Mouse (Mus musculus): ENCODE measurements at regions not wholly inside any gene's neighbourhood (a gene's known extent, or its start where the extent isn't known, plus 50 kb on each side); places are given as distances from the start of the nearest gene placed in this dataset.

DNA sequence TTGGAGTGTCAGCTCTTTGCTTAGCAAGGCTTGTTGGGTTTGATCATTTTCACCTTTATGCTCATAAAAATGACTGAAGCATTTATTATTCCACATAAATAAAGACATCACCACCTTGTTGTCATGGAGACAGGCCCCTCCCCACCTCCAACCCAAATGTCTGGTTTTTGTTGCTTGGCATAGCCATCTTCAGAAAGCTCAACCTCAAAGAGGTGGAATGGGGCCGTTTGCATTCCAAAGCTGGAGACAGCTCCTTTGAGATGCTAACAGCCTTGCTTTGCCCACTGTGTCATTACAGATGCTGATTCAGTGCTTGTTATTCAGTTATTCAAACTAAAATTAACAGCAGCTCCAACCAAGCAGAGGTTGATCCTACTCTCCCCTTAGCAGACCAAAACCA lies 51.9 kb upstream of the Lgalsl start:
- ChIA-PET CTCF (interaction anchor here (0.5 to 1.5 kb wide), 4 partner anchors 14 to 620 kb away, joined by 3 to 4 read pairs (median 3); no protein-coding TSS in a partner anchor), POLR2A (interaction anchor here in 3 of 4 experiments (0.7 to 4.4 kb wide), 9 partner anchors 9 to 1464 kb away, joined by 3 to 28 read pairs (median 5); no protein-coding TSS in a partner anchor)

DNA sequence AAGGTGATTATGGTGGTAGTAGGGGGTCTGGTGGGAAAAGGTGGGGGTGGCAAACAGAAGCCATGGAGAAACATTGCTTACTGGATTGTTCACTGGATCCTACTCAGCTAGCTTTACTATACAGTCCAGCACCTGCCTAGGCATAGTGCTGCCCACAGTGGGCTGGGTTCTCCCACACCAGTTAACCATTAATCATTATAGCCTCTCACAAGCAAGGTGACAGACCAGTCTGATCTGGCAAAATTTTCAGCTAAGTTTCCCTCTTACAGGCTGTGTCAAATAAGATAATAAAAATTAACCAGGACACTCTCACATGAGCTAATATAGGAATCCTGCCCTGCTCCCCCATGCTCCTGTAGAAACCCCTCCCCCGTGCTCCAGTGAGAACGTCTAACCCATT lies 53.1 kb upstream of the Lgalsl start:
- ChIA-PET POLR2A (interaction anchor here in 3 of 4 experiments (0.9 to 4.4 kb wide), 7 partner anchors 7 to 56 kb away, joined by 3 to 28 read pairs (median 5); no protein-coding TSS in a partner anchor), CTCF (interaction anchor here in 1 of 4 experiments (1.5 kb wide), 1 partner anchor 621 kb away, joined by 3 read pairs; no protein-coding TSS in a partner anchor)

DNA sequence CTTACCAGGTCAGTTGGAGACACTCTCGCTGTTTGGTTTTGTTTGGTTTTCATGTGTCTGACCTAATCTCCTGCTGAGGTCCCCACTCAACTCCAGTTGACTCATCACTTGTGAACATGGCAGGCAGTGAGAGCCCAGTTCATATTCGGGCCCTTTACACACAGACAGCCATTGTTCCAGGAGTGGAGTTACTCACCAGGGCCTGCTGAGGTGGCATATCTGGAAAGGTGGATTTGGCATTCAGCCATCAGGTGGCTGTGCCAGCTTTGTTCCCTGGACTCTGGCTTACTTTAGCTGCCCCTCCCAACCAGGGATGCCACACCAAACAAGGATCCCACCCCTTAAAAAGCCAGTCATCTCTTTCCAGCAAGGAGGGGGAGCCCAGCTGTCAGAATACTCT lies 56.2 kb upstream of the Lgalsl start:
- ChIA-PET POLR2A (interaction anchor here in 1 of 4 experiments (1.9 kb wide), 1 partner anchor 27 kb away, joined by 5 read pairs; no protein-coding TSS in a partner anchor), CTCF (no interaction called here)

DNA sequence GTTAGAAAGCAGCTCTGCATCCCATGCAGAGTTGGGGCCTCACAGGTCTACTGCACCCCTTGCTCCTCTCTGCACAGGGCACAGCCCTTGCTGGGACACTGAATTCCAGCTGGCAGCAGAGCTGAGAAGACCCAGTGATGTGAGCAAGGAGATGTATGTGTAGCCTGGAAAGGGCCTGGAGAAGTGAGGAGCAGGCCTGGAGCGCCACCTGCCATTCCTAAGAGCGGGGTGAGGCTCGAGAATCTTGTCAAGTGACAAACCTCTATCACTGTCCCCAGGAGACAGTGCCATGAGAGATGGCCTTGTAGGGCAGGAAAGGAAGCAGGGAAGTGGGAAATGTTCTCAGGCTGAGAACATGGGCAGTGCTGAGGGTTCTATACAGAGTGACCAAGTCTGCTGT lies 59.6 kb upstream of the Lgalsl start:
- ChIA-PET CTCF (interaction anchor here in 2 of 4 experiments (0.8 to 1.5 kb wide), 2 partner anchors 96 kb away, joined by 3 to 11 read pairs; no protein-coding TSS in a partner anchor), POLR2A (interaction anchor here in 1 of 4 experiments (0.6 to 1.9 kb wide), 2 partner anchors 7 to 26 kb away, joined by 3 to 5 read pairs; no protein-coding TSS in a partner anchor)

DNA sequence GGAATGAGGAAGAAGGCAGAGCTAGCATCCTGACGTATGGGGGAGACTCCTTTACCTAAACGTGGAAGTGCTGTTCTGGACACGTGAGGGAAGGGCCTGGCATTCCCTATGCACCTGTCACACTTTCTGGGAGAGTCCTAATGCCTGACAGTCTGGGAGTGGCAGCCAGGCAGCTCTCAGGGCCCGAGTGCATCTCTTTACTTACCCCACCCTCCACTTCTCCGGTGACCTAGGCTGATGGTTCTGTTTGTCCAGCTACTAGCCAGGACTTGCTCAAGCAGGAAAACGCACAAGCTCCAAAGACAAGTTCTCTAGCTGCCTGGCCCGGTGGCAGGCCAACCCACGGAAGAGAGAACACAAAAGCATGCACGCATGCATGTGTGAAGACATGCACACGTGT lies 60.9 kb upstream of the Lgalsl start:
- ChIA-PET CTCF (interaction anchor here in 1 of 4 experiments (0.5 kb wide), 1 partner anchor 323 kb away, joined by 10 read pairs; no protein-coding TSS in a partner anchor), POLR2A (interaction anchor here in 2 of 4 experiments (0.6 to 1.9 kb wide), 4 partner anchors 9 to 245 kb away, joined by 3 to 5 read pairs (median 3); no protein-coding TSS in a partner anchor)

DNA sequence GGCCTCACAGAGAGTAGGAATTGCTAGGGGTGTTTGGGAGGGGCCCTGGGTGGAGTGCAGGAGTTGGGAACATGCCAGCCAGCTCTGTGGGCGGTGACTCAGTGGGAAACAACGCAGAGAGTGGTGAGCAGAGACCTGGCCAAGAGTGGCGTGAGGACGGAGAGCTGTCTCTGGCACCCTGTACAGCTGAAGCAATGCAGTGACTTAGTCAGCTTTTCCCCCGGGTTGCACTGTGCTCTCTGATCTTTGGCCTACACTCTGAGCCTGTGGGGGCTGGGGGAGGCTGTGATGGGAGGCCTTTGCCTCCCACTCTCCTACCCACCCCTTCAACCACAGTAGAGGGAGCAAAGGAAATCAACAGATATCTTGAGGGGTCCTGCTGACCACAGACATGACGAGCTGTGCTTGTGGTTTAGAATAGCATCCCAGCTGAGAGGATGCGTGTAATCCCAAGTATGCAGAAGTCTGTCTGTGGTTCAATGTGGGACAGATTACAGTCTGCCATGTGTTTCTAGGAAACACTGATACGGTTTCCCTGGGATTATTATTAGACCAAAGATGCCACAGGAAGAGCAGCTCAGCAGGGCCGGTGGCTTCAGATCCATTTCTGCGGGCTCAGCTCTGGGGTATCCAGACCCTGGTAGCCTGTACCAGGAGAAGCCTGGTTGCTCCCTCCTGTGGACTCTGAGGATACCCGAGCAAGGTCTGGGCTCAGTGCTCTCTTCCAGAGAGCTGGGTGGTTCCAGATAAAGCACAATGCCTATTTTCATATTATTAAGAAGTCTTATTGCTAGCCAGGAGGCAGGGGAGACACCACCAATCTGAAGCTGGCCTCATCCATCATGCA lies 65.6 kb upstream of the Lgalsl start:
- ChIA-PET POLR2A (interaction anchor here in 2 of 4 experiments (1.0 to 2.4 kb wide), 7 partner anchors 12 to 37 kb away, joined by 3 to 7 read pairs (median 3); no protein-coding TSS in a partner anchor), CTCF (interaction anchor here in 1 of 4 experiments (0.6 kb wide), 1 partner anchor 14 kb away, joined by 3 read pairs; no protein-coding TSS in a partner anchor)

DNA sequence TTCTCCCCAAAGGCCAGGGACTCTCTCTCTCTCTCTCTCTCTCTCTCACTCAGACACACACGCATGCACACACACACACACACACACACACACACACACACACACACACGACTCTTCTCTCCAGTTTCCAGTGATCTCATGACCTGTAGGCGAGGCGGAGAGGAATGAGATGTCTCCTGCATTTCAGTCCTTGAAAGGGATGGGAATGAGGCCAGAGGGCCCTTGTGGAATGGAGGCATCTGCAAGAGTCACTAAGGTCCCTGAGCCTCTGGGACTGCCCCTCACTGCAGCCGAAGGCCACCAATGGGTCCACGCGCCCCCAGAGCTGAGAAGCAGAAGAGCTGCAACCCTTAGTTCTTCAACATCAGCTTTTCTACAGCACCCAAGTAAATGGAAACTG lies 66.6 kb upstream of the Lgalsl start:
- POLR2A ChIA-PET = interaction anchor here in 3 of 4 experiments (0.6 to 1.5 kb wide), 5 partner anchors 15 to 1599 kb away, joined by 3 to 5 read pairs (median 4); no protein-coding TSS in a partner anchor
- CTCF ChIA-PET = no interaction called here

DNA sequence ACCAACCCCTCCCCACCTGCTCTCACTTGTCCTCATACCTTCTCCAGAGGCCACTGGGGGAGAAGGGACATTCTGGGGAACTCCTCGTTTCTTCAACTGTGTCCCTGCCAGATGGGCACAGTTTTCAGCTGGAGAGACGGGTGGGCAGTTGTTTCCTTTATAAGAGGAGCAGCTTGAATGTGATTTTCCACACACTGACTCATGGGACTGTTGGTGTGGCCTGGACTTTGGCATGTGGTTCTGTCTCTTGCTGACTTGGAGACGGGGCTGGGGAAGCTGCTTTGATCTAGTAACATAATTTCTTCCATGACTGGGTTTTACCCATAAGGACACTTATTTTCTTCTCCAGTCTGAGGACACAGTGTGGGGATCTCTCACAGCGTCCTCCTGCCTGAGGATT lies 67.7 kb upstream of the Lgalsl start:
- POLR2A ChIA-PET = interaction anchor here in 1 of 4 experiments (1.5 to 1.7 kb wide), 2 partner anchors 16 to 19 kb away, joined by 3 to 5 read pairs; no protein-coding TSS in a partner anchor
- CTCF ChIA-PET = interaction anchor here in 1 of 4 experiments (1.5 kb wide), 1 partner anchor 104 kb away, joined by 3 read pairs; no protein-coding TSS in a partner anchor

DNA sequence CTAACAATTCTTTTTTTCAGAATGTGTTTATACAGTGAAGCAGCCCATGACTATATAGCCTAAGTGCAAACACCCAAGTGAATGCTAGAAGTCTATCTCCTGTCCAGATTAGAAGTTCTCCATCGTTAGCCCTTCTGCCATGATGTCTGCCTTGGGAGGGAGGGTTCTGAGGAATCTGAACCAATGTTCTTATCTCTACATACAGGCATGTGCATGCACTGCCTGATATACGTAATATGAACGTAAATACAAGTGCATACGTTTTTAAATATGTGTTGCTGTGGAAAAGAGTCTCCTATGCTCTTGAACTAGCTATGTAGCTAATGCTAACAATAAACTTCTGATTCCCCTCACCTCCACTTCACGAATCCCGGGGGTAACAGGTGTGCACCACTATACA lies 68.9 kb upstream of the Lgalsl start:
- CTCF ChIA-PET = interaction anchor here in 1 of 4 experiments (1.5 kb wide), 1 partner anchor 105 kb away, joined by 3 read pairs; no protein-coding TSS in a partner anchor

DNA sequence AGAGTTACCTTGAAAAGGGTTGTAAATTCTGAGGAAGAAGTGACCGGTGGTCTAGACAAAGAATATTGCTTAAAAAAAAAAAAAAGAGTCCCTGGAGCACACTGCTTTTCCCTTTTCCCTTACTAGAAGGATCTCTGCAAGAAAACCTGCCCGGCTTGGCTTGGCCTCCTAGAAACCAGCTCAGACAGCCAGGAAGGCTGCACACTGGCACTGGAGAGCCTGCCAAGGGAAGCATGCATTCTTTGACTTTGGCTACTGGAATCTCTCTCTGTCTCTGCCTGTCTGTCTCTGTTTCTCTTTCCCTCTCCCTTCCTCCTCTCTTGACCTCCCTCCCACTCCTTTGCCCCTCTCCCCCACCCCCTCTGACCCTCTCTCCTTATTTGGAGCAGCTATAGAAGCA lies 71.1 kb upstream of the Lgalsl start:
- ChIA-PET POLR2A (interaction anchor here in 2 of 4 experiments (0.6 to 1.4 kb wide), 2 partner anchors 108 to 840 kb away, joined by 3 to 5 read pairs; no protein-coding TSS in a partner anchor), CTCF (interaction anchor here in 2 of 4 experiments (0.6 to 0.7 kb wide), 3 partner anchors 12 to 262 kb away, joined by 3 to 5 read pairs (median 3); no protein-coding TSS in a partner anchor)

More for the DNA sequence above, 68.9 kb upstream of the Lgalsl start:
- POLR2A ChIA-PET = interaction anchor here in 2 of 4 experiments (0.7 to 1.7 kb wide), 2 partner anchors 20 to 606 kb away, joined by 3 read pairs; no protein-coding TSS in a partner anchor

DNA sequence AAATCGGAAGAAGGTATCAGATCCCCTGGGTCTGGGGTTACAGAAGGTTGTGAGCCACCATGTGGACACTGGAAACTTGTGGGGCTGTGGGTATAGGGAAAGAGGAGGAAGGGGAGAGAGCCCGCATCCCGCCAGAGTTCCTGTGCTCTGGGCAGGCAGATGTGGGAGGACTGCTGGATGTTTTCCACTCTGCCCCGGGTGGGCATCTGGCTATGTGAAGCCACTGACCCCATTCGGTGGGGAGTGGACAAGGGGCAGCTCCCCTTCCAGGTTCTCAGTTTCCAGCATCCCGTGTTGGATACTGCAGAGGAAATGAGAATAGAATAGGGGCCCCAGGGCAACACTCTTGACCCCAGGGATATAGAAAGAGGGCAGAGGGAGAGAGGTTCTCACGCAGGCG lies 72.1 kb upstream of the Lgalsl start:
- CTCF ChIA-PET = interaction anchor here in 1 of 4 experiments (0.9 kb wide), 1 partner anchor 108 kb away, joined by 3 read pairs; no protein-coding TSS in a partner anchor

DNA sequence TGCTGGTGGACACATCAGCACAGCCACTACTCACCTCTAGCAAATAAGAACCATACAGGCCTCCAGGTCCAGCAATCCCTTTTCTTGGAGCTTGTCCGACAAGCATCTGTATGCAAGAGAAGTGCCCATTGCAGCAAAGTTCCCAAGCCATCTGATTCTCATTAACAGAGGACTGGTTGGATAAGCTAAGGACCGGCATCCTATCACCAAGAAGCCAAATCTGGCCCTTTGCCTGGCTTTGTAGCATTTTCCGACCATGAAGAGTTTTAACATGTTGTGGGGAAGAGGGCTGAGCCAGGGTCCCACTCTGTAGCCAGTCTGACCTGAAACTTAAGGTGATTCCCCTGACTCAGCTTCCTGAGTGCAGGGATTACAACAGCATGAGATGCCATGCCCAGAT lies 77.1 kb upstream of the Lgalsl start:
- ChIA-PET CTCF (no interaction called here), POLR2A (no interaction called here)

More for the DNA sequence above, 72.1 kb upstream of the Lgalsl start:
- POLR2A ChIA-PET = interaction anchor here in 1 of 4 experiments (0.6 to 1.0 kb wide), 2 partner anchors 13 to 356 kb away, joined by 3 to 4 read pairs; no protein-coding TSS in a partner anchor

DNA sequence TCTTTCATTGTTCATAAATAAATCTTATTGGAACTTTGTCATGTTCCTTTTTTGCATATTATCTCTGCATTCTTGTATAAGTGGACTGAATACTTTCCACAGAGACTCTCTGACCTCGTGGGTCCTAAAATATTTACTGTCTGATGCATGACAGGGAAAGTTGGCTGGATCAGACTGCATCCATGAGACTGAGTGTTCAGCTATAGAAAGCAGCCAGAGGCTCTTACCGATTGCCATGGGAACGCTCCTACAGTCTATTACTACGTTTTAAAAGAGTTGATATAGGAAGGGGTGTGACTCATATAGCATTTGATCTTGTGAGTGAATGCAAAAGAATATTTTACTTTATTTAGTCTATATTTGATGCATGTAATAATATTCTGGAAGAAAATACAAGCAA lies 77.6 kb upstream of the Lgalsl start:
- ChIA-PET CTCF (no interaction called here), POLR2A (no interaction called here)

DNA sequence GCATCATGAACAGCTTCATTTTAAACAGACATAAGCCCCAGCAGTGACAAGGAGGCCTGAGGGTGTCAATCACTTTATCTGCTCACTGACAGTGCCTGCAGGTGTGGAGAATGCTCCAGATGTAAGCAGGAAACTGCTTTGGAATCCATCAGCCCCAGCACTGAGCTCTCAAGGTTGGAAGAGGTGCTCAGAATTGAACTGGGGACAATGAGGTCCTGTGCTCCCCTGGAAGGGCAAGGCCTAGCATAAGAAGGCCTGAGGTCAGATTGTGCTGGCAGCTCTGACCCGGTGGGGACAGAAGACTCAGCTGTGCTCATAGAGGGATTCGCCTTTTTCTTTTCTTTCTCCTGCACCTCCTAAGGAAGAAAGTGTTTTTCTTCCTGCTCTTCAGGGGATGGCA lies 82.2 kb upstream of the Lgalsl start:
- CTCF ChIA-PET = interaction anchor here (0.5 to 7.1 kb wide), 12 partner anchors 24 to 555 kb away, joined by 3 to 57 read pairs (median 4); no protein-coding TSS in a partner anchor
- POLR2A ChIA-PET = interaction anchor here in 2 of 4 experiments (1.0 to 1.6 kb wide), 5 partner anchors 16 to 171 kb away, joined by 3 to 4 read pairs (median 3); partner anchors contain the start of gene Aftph (in 1 of the 2)

DNA sequence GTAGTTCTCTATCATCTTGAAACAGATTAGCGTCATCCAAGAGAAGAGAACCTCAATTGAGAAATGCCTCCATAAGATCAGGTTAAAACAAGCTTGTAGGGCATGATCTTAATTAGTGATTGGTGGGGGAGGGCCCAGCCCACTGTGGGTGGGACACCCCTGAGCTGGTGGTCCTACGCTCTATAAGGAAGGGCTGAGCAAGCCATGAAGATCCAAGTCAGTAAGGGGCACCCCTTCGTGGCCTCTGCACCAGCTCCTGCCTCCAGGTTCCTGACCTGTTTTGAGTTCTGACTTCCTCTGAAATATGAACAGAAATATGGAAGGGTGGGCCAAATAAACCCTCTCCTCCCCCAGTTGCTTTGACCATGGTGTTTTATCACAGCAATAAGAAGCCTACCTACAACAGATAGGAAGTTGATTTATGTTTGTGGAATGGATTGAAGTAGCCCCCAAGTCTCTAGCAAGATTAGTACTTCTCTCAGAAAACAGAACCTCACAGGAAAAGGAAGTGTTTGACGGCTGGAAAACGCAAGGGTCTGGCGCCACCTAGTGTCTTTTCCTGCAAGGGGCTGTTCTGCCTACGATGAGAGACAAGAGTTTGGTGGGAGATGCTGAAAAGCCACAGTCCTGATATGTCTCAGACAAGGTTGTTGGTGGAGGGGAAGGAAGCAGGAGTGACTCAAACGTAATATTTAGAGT lies 82.9 kb upstream of the Lgalsl start:
- ChIA-PET POLR2A (interaction anchor here (0.7 to 1.6 kb wide), 7 partner anchors 17 to 962 kb away, joined by 3 to 4 read pairs (median 3); partner anchors contain the start of gene Aftph (in 1 of the 4)), CTCF (interaction anchor here (0.6 to 7.1 kb wide), 17 partner anchors 23 to 555 kb away, joined by 3 to 57 read pairs (median 4); no protein-coding TSS in a partner anchor)

DNA sequence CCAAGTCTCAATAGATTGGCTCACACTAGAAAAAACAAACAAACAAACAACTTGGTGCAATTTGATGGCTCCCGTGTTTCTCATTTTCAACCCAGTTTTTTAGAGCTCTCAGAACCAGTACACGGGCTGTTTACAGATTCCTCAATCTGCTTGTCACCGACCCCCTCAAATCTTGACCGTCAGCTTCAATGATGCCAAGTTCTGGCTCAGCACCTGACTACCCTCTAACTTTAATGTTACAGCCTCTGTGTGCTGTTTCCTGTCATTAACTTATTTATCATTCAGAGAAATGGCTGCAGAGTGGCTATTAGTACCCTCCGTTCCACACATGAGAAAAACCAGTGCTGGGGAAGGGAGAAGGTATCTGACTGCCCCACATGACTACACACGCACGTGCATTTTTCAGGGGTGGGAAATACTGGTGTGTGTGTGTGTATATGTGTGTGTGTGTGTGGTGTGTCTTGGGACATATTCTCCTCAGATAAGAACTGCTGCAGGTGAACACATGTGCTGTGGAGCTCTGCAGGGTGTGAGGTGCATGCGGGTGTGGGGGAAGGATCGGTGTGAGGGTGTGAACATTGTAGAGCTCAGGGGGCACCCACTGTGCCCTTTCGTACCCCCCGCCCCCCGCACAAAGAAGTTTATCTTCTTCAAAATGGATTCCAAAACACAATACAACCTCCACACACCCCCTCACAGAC lies 83.6 kb upstream of the Lgalsl start:
- ChIA-PET POLR2A (interaction anchor here in 2 of 4 experiments (0.6 to 1.4 kb wide), 5 partner anchors 76 to 173 kb away, joined by 3 to 4 read pairs (median 3); partner anchors contain the start of gene Aftph (in 1 of the 2)), CTCF (interaction anchor here (0.5 to 7.1 kb wide), 11 partner anchors 12 to 442 kb away, joined by 3 to 57 read pairs (median 4); no protein-coding TSS in a partner anchor)

DNA sequence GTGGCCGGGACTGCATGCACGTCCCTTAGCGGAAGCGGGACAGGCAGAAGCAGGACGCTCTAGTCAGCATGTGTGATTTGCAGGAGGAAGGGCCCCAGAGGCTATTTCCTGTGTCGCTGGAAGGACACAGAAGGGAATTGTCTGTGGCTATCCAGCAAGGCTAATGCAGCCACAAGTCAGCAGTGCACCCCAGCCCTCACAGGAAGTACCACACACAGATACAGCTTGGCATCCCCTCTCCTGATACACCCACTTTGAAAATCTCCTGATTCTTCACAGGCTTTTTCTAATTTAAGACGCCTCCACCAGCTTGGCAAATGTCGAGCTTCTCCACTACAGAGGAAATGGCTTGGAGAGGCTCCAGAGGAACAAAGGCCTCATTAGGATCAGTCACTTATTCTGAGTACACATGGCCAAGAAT lies 84.3 kb upstream of the Lgalsl start:
- ChIA-PET CTCF (interaction anchor here (0.6 to 7.1 kb wide), 9 partner anchors 120 to 1338 kb away, joined by 3 to 57 read pairs (median 8); no protein-coding TSS in a partner anchor), POLR2A (interaction anchor here in 2 of 4 experiments (0.5 to 1.2 kb wide), 6 partner anchors 12 to 176 kb away, joined by 3 to 5 read pairs (median 3); no protein-coding TSS in a partner anchor)
